8 mouse cellular contexts compared by ENCODE assay signal in the genomic region with DNA sequence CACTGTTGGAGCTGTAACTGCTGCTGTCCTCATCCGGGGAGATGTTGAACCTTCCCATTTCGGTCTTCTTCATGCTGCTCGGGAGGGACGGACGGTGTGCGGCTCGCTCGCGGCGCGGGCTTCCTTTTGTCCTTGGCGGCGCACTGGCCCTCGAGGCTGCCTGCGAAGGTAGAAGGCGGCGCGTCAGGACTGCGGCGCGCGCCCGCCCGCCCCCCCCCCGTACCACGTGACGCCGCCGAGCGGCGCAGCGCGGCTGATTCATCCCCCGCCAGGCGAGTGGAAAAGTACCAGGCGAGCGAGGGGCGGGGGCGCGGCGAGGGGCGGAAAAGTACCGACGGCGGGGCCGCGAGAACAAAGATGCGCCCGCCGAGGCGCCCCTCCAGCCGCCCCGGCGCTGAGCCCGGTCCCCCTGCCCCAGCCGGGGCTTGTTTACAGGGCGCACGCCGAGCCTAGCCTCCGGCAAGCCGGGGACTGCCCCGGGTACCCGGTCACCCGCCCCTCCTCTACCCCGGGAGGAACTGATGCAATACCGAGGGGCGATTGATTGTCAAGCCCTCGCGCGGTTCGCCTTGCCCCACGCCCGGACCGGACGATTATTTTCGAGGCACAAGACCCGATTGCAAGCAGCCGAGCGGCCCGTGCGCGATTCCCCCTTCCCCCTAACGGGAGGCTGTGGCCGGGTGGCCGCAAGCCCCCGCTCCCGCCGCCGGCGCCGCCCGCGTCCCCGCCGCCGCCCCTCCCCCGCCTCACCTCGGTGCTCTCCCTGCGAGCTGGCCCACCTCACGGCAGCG. TPM values are rescaled to one million over a fixed set of nuclear protein-coding genes. Genes with fewer than 3 reads are reported as not detected.
DNase-seq lines count a peak whose midpoint lies in the region; ATAC-seq and TF ChIP-seq lines count a peak whose summit lies in the region.

No protein-coding gene starts in this region.

- TF ChIP-seq CTCF in lung, postnatal 0 days (IDR thresholded peaks at IDR 0.05), result peak; percentile 26; the same call in 1 of the 2 replicates

- H3K27me3 ChIP-seq in hindbrain, embryonic 10.5 days (ENCODE audit: insufficient read depth, poor library complexity, severe bottlenecking), result peaks cover 6% of the 10 kb centered on the region; the same call in 1 of the 2 replicates
- no peaks in the 10 kb centered on the region for H3K27me3 ChIP-seq in lung, postnatal 0 days (replicated peaks; ENCODE audit: insufficient read depth, low read length)

- peak overlapping the region; percentile 98 for H3K9ac ChIP-seq in lung, postnatal 0 days (replicated peaks; ENCODE audit: low read depth)

- TF ChIP-seq EP300 in lung, postnatal 0 days (IDR thresholded peaks at IDR 0.05), result no peak

- peaks cover 48% of the 10 kb centered on the region for H3K36me3 ChIP-seq in hindbrain, embryonic 10.5 days
- peaks cover 17% of the 10 kb centered on the region; the same call in 1 of the 2 replicates for H3K36me3 ChIP-seq in lung, postnatal 0 days (ENCODE audit: insufficient read depth, low read length)

- H3K4me2 ChIP-seq in lung, postnatal 0 days (replicated peaks; ENCODE audit: low read depth, low read length), result peak overlapping the region; percentile 82

- no peaks in the 10 kb centered on the region for H3K9me3 ChIP-seq in hindbrain, embryonic 10.5 days
- H3K9me3 ChIP-seq in lung, postnatal 0 days (ENCODE audit: low read length), result no peaks in the 10 kb centered on the region

- under 1% methylated on average over 80 of the region's 101 CpGs for WGBS in hindbrain, embryonic 10.5 days
- WGBS in lung, postnatal 0 days, result under 1% methylated on average over 58 of the region's 101 CpGs

- ATAC-seq in lung, postnatal 0 days, result peak; percentile 82

- peaks cover 42% of the 10 kb centered on the region for H3K4me1 ChIP-seq in hindbrain, embryonic 10.5 days (replicated peaks)
- H3K4me1 ChIP-seq in lung, postnatal 0 days (ENCODE audit: insufficient read depth, low read depth, low read length), result peaks cover 12% of the 10 kb centered on the region; the same call in 1 of the 2 replicates

- peak; percentile 94 for DNase-seq in NIH3T3 (ENCODE audit: low read depth)
- peak; percentile 88 for DNase-seq in cerebellum, adult 9-11 months
- peak; percentile 53 to 83 for DNase-seq in frontal cortex, adult 2 months (ENCODE audit: extremely low spot score in 1 of 2, low spot score in 1 of 2)
- peak; percentile 88 for DNase-seq in hindbrain, embryonic 10.5 days (ENCODE audit: low spot score)
- peak; percentile 85 to 91 for DNase-seq in layer of hippocampus, postnatal 10 days (ENCODE audit: low spot score in 2 of 2)
- peak; percentile 89 for DNase-seq in lung, postnatal 0 days (ENCODE audit: low spot score)
- peak; percentile 80 for DNase-seq in ovary, postnatal 10 days (ENCODE audit: low spot score)
- DNase-seq in thymus, postnatal 0 days (ENCODE audit: low spot score), result peak; percentile 92

- peak overlapping the region; percentile 94 for H3K4me3 ChIP-seq in hindbrain, embryonic 10.5 days
- H3K4me3 ChIP-seq in lung, postnatal 0 days (ENCODE audit: low read depth, low read length), result peak overlapping the region; percentile 94

- H3K27ac ChIP-seq in hindbrain, embryonic 10.5 days, result peak overlapping the region; percentile 100
- peak overlapping the region; percentile 98 for H3K27ac ChIP-seq in lung, postnatal 0 days (ENCODE audit: low read length)

RNA-seq across cellular contexts. Expression of a gene that starts 0.7 kb away (rescaled TPM):
- 64.1 and 71.7 TPM in 2 replicates for polyA plus RNA-seq in frontal cortex, adult 2 months (2012; rRNA removed)
- 135 and 156 TPM in 2 replicates for polyA plus RNA-seq in hindbrain, embryonic 10.5 days (2016; fragmentation: Nextera tagmentation; extraction: Ambion mirVana)
- 10 to 100 TPM; 64.7 to 73.8 TPM for total RNA-seq in layer of hippocampus, postnatal 10 days (2021)
- polyA plus RNA-seq in lung, postnatal 0 days (2015; fragmentation: Nextera tagmentation; extraction: Ambion mirVana), result 66.6 and 75.3 TPM in 2 replicates
- 94.1 and 95.8 TPM in 2 replicates for polyA plus RNA-seq in thymus, postnatal 0 days (2015; fragmentation: Nextera tagmentation; extraction: Ambion mirVana)

RNA-seq across cellular contexts. Expression of a gene that starts 56.1 kb away (rescaled TPM):
- 73.9 and 81.2 TPM in 2 replicates for polyA plus RNA-seq in frontal cortex, adult 2 months (2012; rRNA removed)
- polyA plus RNA-seq in hindbrain, embryonic 10.5 days (2016; fragmentation: Nextera tagmentation; extraction: Ambion mirVana), result 109 and 113 TPM in 2 replicates
- 10 to 100 TPM; 76.7 to 78.8 TPM for total RNA-seq in layer of hippocampus, postnatal 10 days (2021)
- polyA plus RNA-seq in lung, postnatal 0 days (2015; fragmentation: Nextera tagmentation; extraction: Ambion mirVana), result 13.5 and 14.5 TPM in 2 replicates
- 125 and 126 TPM in 2 replicates for polyA plus RNA-seq in thymus, postnatal 0 days (2015; fragmentation: Nextera tagmentation; extraction: Ambion mirVana)

Comparison
In these comparisons a context has a peak if more than half of its experiments do, and no peak if none do; other contexts are left out.
1. Peak in every context shown above with its lines: DNase-seq, ATAC-seq, H3K4me3 ChIP-seq and H3K27ac ChIP-seq.